Mouse (Mus musculus) CH12F3 (cell line): ENCODE data around the gene 1700067K01Rik.

Experiments
- in situ Hi-C: fragments of 300-500 bp; cut with MboI; formaldehyde crosslinking; loops from 2 replicates; pipeline ENCODE4 v1.14.3; 2020; ENCODE audit warnings: low sequenced_read_pairs

1700067K01Rik gene

GRCm38 (mm10) chr8:84010625-84011611 lies 9.6 kb downstream of the 1700067K01Rik start:
- in situ Hi-C loops: no loop called here

DNA sequence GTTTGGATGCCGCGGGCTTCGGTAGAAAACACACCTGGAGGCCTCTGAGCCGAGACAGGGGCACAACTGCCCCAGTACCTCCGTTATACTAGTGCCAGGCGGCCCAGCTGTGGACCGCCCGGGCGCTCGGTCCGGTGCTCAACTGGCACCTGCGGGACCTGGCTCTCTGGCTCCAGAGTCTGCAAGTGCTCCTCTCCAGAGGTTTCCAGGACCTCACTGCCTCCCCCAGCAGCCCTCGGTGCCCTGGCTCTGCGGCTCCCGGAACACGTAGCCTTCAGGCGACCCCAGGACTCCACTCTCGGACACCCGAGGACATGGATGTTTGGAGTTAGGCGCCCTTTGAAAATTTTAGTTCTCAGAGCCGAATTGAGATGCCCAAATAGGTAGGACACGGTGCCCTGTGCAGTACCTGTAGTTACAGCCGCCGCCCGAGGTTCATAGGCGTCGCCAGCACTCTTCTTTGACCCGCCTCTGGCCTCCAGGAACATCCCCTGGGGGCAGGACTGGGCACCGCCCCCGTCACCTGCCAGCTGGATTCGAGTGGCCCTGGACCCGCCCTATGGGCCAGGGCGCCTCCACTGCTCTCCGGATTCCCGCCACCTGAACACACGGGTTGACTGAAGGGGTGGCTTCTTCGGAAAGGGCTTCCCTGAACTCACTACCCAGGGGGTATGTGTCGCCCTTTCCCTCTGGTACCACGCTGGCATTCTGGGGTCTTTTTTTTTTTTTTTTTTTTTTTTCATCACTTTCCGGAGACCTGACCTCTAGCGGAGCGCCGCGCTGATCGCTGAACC lies 10.6 kb downstream of the 1700067K01Rik start, which contains the start of gene 2210011C24Rik:
Gene 2210011C24Rik (minus strand): TSS at position 467 of the 794 bp plus-strand sequence.
- in situ Hi-C loops: no loop called here

- in situ Hi-C loops: no loop called here
Observed at GRCm38 (mm10) chr8:84012499-84013165, 11.3 kb downstream of the 1700067K01Rik start.

- in situ Hi-C loops: no loop called here
Observed at GRCm38 (mm10) chr8:84015833-84016232, 14.5 kb downstream of the 1700067K01Rik start.

GRCm38 (mm10) chr8:84019738-84020137 lies 18.4 kb downstream of the 1700067K01Rik start:
- in situ Hi-C loops: no loop called here

DNA sequence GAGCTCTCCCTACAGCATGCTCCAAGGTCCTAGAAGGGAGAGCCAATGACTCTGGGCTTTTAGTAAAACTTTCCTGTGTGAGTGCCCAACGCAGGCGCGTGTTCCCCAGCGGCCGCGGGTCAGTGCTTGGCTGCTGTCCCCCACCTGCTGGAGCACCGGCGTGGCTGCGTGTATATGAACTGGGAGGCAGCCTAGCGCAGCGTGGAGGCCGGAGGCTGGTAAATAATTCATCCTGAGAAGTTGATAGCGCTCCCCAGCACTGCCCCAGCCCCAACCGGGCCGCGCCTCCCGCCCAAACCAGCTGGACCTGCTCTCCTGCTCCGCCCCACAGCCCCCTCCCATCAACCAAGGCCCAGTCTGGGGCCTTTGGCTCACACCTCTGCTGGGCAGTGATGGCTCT lies 19.8 kb downstream of the 1700067K01Rik start, which contains the start of gene Palm3:
Gene Palm3 (plus strand): TSS at position 376 of the 400 bp plus-strand sequence.
- in situ Hi-C loops: no loop called here

- in situ Hi-C loops: no loop called here
Observed at GRCm38 (mm10) chr8:84021569-84021968, 20.3 kb downstream of the 1700067K01Rik start.

DNA sequence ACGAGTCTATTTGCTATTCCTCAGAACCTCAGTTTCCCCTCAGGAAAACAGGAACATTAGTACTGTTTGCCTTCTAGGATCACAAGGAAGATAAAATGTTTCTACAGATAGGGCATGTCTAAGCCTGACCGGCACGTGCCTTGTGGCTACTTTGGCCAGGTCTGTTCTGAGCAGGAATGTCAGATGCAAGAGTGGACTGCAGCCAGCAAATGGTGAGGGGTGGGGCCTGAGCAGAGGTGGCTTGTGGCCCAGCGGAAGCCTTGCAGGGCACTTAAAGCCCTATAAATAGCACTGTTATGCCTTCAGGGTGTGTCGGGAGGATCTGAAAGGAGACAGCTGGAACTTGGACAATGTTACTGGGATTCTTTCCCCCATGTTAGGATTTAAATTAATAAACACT lies 21.8 kb downstream of the 1700067K01Rik start:
- in situ Hi-C loops: no loop called here

DNA sequence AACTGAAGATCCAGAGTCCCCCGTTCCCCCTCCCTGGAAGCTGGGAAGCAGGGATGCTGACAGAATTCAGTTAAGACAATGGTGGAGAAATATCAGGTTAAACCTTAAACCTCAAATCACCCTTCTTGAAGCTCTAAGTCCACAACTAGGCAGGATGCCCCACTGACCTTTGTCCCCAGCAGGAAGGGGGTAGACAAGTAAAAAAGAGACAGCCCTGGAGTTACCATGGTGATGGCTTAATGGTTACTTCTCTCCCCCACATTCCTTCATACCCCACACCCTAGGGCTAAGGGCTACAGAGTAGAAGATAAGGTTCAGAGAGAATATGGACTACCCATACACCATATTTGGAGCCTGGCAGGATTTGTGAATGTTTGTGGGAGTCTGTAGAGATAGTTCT lies 22.3 kb downstream of the 1700067K01Rik start:
- in situ Hi-C loops: no loop called here

- in situ Hi-C loops: no loop called here
Observed at GRCm38 (mm10) chr8:84024171-84024570, 22.9 kb downstream of the 1700067K01Rik start.

DNA sequence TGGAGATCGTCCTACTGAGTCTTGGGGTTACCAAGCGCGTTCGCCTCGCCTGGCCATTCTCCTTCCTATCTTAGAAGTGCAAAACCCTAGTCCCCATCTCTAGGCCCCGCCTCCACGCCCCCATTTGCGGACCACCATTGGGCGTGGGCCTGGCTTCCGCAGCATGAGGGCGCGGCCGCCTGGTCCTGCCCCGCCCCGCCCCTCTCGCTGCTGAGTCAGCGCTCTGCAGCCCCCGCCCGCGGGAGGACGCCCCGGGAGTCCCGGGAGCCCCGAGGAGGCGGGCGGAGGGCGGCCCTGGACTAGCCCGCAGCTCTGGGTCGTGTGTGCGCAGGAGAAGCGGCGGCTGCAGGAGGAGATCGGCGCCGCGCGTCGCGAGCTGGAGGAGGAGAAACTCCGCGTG lies 24.6 kb downstream of the 1700067K01Rik start:
- in situ Hi-C loops: no loop called here

- in situ Hi-C loops: no loop called here
Observed at GRCm38 (mm10) chr8:84027449-84027848, 26.1 kb downstream of the 1700067K01Rik start.

DNA sequence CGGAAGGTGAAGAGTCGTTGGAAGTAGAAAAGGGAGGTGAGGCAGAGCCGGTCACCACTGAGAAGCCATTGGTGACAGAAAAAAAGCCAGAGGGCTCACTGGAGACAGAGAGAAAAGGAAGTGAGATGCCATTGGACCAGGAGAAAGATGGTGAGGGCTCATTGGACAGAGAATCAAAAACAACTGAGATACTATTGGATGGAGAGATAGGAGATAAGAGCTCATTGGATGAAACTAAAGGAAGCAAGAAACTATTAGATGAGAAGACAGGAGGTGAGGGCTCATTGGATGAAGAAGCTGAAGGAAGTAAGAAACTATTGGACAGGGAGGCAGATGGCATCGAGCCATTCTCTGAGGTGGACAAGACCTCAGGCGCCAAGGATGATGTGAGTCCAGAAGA lies 28.0 kb downstream of the 1700067K01Rik start:
- in situ Hi-C loops: no loop called here

DNA sequence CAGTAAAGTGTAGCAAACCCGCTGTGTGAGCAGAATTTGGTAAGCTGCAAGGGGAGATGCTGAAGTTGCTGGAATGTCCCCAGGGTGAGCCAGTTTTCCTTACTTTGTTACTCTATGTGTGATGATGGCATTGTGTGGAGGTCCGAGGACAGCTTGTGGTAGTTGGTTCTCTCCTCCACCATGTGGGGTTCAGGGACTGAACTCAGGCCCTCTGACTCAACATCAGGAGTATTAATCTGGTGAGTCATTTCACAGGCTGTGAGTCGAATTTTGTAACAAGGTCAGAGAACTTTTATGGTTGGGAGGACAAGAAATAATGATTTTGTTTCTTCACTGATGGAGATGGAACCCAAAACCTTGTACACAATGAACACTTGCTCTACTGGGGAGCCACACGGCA lies 31.5 kb downstream of the 1700067K01Rik start:
- in situ Hi-C loops: loop anchor here (10.0 kb wide), 1 partner anchor 142 kb away; no protein-coding TSS in a partner anchor

GRCm38 (mm10) chr8:84038015-84038414 lies 36.7 kb downstream of the 1700067K01Rik start:
- in situ Hi-C loops: loop anchor here (10.0 kb wide), 1 partner anchor 137 kb away; no protein-coding TSS in a partner anchor

GRCm38 (mm10) chr8:84039050-84039449 lies 37.7 kb downstream of the 1700067K01Rik start:
- in situ Hi-C loops: loop anchor here (10.0 kb wide), 1 partner anchor 136 kb away; no protein-coding TSS in a partner anchor

DNA sequence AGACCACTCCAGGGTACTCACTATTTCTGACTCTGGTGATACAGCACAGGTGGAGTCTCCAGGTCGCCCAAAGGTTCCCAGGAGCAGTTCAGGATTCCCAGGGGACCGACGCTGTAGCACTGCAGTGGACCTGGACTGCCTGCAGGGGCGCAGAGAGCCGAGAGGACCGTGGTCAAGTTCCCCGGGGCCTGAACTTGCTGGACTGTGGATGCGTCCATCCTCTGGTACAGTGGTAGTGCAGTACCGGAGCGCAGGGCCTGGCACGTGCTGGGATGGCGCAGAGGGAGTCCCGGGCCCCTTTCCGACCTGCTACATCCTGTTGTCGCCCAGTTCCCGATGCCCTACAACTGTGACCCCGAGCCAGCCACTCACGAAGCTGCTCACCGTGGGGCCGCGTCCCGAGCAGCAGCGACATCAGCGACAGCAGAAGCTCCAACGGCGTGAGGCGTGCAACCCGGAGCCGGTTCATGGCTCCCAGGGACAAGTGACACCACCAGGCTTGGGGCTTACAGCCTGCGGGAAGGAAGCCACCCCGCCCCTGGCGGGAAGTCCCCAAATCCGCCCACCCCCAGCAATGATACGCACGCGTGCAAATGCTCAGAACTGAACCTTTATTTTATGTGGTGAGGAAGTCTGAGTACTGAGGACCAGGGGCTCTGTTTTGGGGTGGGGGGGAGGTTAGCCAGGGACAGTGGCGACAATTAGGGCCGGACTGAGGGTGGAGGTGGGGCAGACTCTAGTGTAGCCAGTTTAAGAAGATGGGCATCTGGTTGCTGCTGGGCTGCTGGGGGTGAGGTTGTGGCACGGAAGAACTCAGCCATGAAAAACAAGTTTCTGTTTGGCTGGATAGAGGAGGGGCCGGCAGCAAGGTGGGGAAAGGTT lies 41.0 kb downstream of the 1700067K01Rik start, which contains the start of gene Il27ra:
Gene Il27ra (minus strand): TSS at position 524 of the 882 bp plus-strand sequence.
- in situ Hi-C loops: no loop called here

DNA sequence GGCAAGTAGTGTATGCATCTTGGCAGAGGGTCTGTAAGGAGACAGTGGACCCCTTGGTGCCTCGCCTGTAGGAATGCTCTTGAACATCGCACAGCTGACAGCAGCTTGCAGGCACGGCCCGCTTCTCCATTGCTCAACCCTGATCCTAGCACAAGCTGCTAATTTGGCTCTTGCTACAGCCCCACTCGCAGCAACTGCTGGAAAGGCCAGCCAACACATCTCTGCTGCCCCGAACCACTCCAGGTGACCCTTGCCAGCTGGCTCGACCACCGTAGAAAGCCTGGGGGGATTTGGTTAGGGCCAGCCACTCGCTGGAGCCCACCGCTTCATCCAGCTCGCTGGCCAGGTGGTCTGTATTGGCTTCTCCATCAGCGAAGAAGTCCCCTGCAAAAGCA lies 41.6 kb downstream of the 1700067K01Rik start:
- in situ Hi-C loops: no loop called here

- in situ Hi-C loops: no loop called here
Observed at GRCm38 (mm10) chr8:84044103-84044502, 42.8 kb downstream of the 1700067K01Rik start.

DNA sequence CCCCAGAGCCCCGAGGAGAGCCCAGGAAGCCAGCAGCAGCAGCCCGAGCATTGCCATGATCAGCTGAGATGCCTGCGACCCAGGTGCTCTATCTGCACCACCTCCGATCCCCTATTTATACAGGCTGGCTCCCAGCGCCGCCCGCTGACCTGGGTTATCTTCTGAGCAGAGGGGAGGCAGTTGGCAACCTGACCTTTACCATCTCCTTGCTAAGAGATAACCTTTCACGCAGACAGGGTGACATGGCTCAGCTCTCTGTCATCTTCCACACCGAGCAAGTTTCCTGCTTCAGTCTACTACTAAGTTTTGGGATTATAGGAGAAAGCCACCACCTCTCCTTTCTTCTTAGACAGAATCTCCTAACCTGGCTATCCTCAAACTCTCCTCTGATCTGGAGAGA lies 43.6 kb downstream of the 1700067K01Rik start, which contains the start of gene Rln3:
Gene Rln3 (minus strand): TSS at position 101 of the 400 bp plus-strand sequence.
- in situ Hi-C loops: no loop called here
